ENCODE assay signal across 9 mouse cellular contexts in genomic region chr13:31808116-31808803, GRCm38 (mm10). TPM values are rescaled to one million over a fixed set of nuclear protein-coding genes. Genes with fewer than 3 reads are reported as not detected.
DNase-seq lines count a peak whose midpoint lies in the region; ATAC-seq and TF ChIP-seq lines count a peak whose summit lies in the region.
"Had no signal": no experiment of that assay in that cellular context is flagged by ENCODE, and none has a peak within 500 bp of the region (broad histone marks: within the 10 kb centered on the region; RNA-seq: fewer than 3 reads in every experiment).

No protein-coding gene starts in this region.

- peak overlapping the region; percentile 83 for H3K27ac ChIP-seq in gastrocnemius, adult 2 months
- no peak overlapping the region for H3K27ac ChIP-seq in intestine, embryonic 16.5 days (ENCODE audit: low read length)
- H3K27ac ChIP-seq in lung, embryonic 16.5 days (ENCODE audit: low read length), result no peak overlapping the region
- H3K27ac ChIP-seq in small intestine, adult 2 months (ENCODE audit: insufficient read depth, low read depth, low read length), result no peak overlapping the region

- peak overlapping the region; percentile 82 for H3K4me3 ChIP-seq in gastrocnemius, adult 2 months
- peak overlapping the region; percentile 61 for H3K4me3 ChIP-seq in intestine, embryonic 16.5 days (ENCODE audit: low read length)
- H3K4me3 ChIP-seq in lung, embryonic 16.5 days (ENCODE audit: low read length), result peak overlapping the region; percentile 62
- H3K4me3 ChIP-seq in small intestine, adult 2 months (ENCODE audit: low read depth, low read length), result peak overlapping the region; percentile 61

- intact Hi-C loops in gastrocnemius, adult 2 months (cut with DNase I), result loop anchor here (5.0 kb wide), 1 partner anchor 1261 kb away; the partner anchor contains the start of gene Uqcrfs1

- peak; percentile 45 for DNase-seq in embryo, embryonic 10.5 days (ENCODE audit: low spot score)
- no peak for DNase-seq in embryo, embryonic 11 days
- DNase-seq in adrenal gland, adult (ENCODE audit: inconsistent age in 2 of 2, low spot score in 1 of 2), result peak; percentile 78 to 91
- DNase-seq in gastrocnemius, adult 2 months, result peak; percentile 73
- no peak for DNase-seq in layer of hippocampus, adult 9-11 months

- ATAC-seq in intestine, embryonic 16.5 days, result no peak
- no peak for ATAC-seq in lung, embryonic 16.5 days (ENCODE audit: low read depth)

- TF ChIP-seq CTCF in gastrocnemius, adult 2 months (IDR thresholded peaks at IDR 0.05), result peak; percentile 62
- no peak for TF ChIP-seq CTCF in small intestine, adult 2 months (IDR thresholded peaks at IDR 0.05; ENCODE audit: extremely low read depth, insufficient read length, insufficient replicate concordance, low read depth, low read length)

- under 1% methylated on average over 72 of the region's 73 CpGs for WGBS in intestine, embryonic 16.5 days
- under 1% methylated on average over 60 of the region's 73 CpGs for WGBS in lung, embryonic 16.5 days
- 1% methylated on average over 73 of the region's 73 CpGs for WGBS in small intestine, adult 2 months

- H3K9me3 ChIP-seq in intestine, embryonic 16.5 days (ENCODE audit: control insufficient read depth, low read length), result no peaks in the 10 kb centered on the region
- H3K9me3 ChIP-seq in lung, embryonic 16.5 days (ENCODE audit: control insufficient read depth, low read length), result no peaks in the 10 kb centered on the region

- H3K9ac ChIP-seq in intestine, embryonic 16.5 days (ENCODE audit: low read depth, low read length), result peak overlapping the region; percentile 65; the same call in 1 of the 2 replicates
- H3K9ac ChIP-seq in lung, embryonic 16.5 days (ENCODE audit: low read length), result peak overlapping the region; percentile 70

- no peaks in the 10 kb centered on the region for H3K36me3 ChIP-seq in intestine, embryonic 16.5 days (ENCODE audit: control insufficient read depth, insufficient read depth, low read length)
- H3K36me3 ChIP-seq in lung, embryonic 16.5 days (ENCODE audit: control insufficient read depth, insufficient read depth, low read length), result no peaks in the 10 kb centered on the region
- no peaks in the 10 kb centered on the region for H3K36me3 ChIP-seq in small intestine, adult 2 months (ENCODE audit: control insufficient read depth, insufficient read depth, low read length)
- H3K36me3 ChIP-seq: G1E had no signal

- peaks cover 78% of the 10 kb centered on the region for H3K27me3 ChIP-seq in intestine, embryonic 16.5 days (replicated peaks; ENCODE audit: control insufficient read depth, insufficient read depth, low read length)
- peaks cover 85% of the 10 kb centered on the region for H3K27me3 ChIP-seq in lung, embryonic 16.5 days (ENCODE audit: control insufficient read depth, insufficient read depth, low read depth, low read length)
- peaks cover 80% of the 10 kb centered on the region for H3K27me3 ChIP-seq in small intestine, adult 2 months (ENCODE audit: control insufficient read depth, insufficient read depth, low read length)

- H3K4me1 ChIP-seq in intestine, embryonic 16.5 days (ENCODE audit: control insufficient read depth, insufficient read depth, low read length), result peaks cover 35% of the 10 kb centered on the region
- H3K4me1 ChIP-seq in lung, embryonic 16.5 days (replicated peaks; ENCODE audit: control insufficient read depth, insufficient read depth, low read length), result peaks cover 27% of the 10 kb centered on the region
- peaks cover 21% of the 10 kb centered on the region for H3K4me1 ChIP-seq in small intestine, adult 2 months (ENCODE audit: control insufficient read depth, insufficient read depth, insufficient read length, low read length)

- no peak for TF ChIP-seq POLR2A in small intestine, adult 2 months (IDR thresholded peaks at IDR 0.05; ENCODE audit: low read depth, low read length)

- peak overlapping the region; percentile 99 for H3K4me2 ChIP-seq in intestine, embryonic 16.5 days (ENCODE audit: low read depth, low read length)
- H3K4me2 ChIP-seq in lung, embryonic 16.5 days (ENCODE audit: low read depth, low read length), result peak overlapping the region; percentile 99

RNA-seq across cellular contexts. Expression of gene Foxc1, which starts 1.8 kb away (rescaled TPM):
- under 1 TPM; 0.73 to 0.74 TPM for total RNA-seq in gastrocnemius, adult 2 months (2021)
- 0.06 and 0.07 TPM in 2 replicates for polyA plus RNA-seq in intestine, embryonic 16.5 days (2015; fragmentation: Nextera tagmentation; extraction: Ambion mirVana)
- 0.24 and 0.30 TPM in 2 replicates for polyA plus RNA-seq in lung, embryonic 16.5 days (2015; fragmentation: Nextera tagmentation; extraction: Ambion mirVana)
- 0.18 and 0.35 TPM in 2 replicates for polyA plus RNA-seq in small intestine, adult 2 months (2012; rRNA removed)
- polyA plus RNA-seq: G1E had no signal

Comparison
In these comparisons a context has a peak if more than half of its experiments do, and no peak if none do; other contexts are left out.
1. DNase-seq: peak in embryo, embryonic 10.5 days (single experiment), adrenal gland, adult (2 of 2) and gastrocnemius, adult 2 months (single experiment); none in embryo, embryonic 11 days (single experiment) and layer of hippocampus, adult 9-11 months (single experiment).
2. Peak in every context shown above with its lines, with median percentiles within 50 percentile points of each other: H3K4me3 ChIP-seq.